ENCODE assay signal across 11 mouse cellular contexts in genomic region chr19:45151361-45152182, GRCm38 (mm10). TPM values are rescaled to one million over a fixed set of nuclear protein-coding genes. Genes with fewer than 3 reads are reported as not detected.
DNase-seq lines count a peak whose midpoint lies in the region; ATAC-seq and TF ChIP-seq lines count a peak whose summit lies in the region.
"Had no signal": no experiment of that assay in that cellular context is flagged by ENCODE, and none has a peak within 500 bp of the region (broad histone marks: within the 10 kb centered on the region; RNA-seq: fewer than 3 reads in every experiment).

No protein-coding gene starts in this region.

- no peak overlapping the region for H3K27ac ChIP-seq in liver, embryonic 11.5 days (ENCODE audit: low read depth, low read length)
- H3K27ac ChIP-seq in liver, postnatal 0 days (ENCODE audit: low read depth) = no peak overlapping the region
- H3K27ac ChIP-seq in embryonic facial prominence, embryonic 11.5 days (replicated peaks; ENCODE audit: low read depth, low read length) = no peak overlapping the region
- no peak overlapping the region for H3K27ac ChIP-seq in hindbrain, embryonic 14.5 days
- no peak overlapping the region for H3K27ac ChIP-seq in neural tube, embryonic 12.5 days

- H3K4me3 ChIP-seq in liver, embryonic 11.5 days (ENCODE audit: low read depth, low read length) = no peak overlapping the region; the same call in 1 of the 2 replicates
- H3K4me3 ChIP-seq in liver, postnatal 0 days (ENCODE audit: low read depth, low read length) = no peak overlapping the region
- peak overlapping the region; percentile 24 for H3K4me3 ChIP-seq in embryonic facial prominence, embryonic 11.5 days (ENCODE audit: low read depth, low read length)
- H3K4me3 ChIP-seq in hindbrain, embryonic 14.5 days (replicated peaks; ENCODE audit: low read length) = peak overlapping the region; percentile 22; the same call in 1 of the 2 replicates
- peak overlapping the region; percentile 27 for H3K4me3 ChIP-seq in neural tube, embryonic 12.5 days

- DNase-seq in liver, embryonic 11.5 days (ENCODE audit: low spot score) = no peak
- DNase-seq in liver, postnatal 0 days = no peak
- DNase-seq in embryonic facial prominence, embryonic 11.5 days (ENCODE audit: low spot score) = no peak
- DNase-seq in hindbrain, embryonic 14.5 days (ENCODE audit: low spot score) = no peak
- DNase-seq in thymus, postnatal 10 days (ENCODE audit: low spot score in 2 of 2) = no peak
- DNase-seq: kidney, adult 8-10 months; lung, postnatal 14 days; thymus, postnatal 25 days had no signal

- no peak overlapping the region for H3K9ac ChIP-seq in liver, embryonic 11.5 days (ENCODE audit: low read depth, low read length)
- no peak overlapping the region for H3K9ac ChIP-seq in liver, postnatal 0 days (replicated peaks)
- H3K9ac ChIP-seq in embryonic facial prominence, embryonic 11.5 days (replicated peaks; ENCODE audit: low read length) = no peak overlapping the region
- H3K9ac ChIP-seq in hindbrain, embryonic 14.5 days = no peak overlapping the region
- H3K9ac ChIP-seq in neural tube, embryonic 12.5 days = no peak overlapping the region

- peaks cover 3% of the 10 kb centered on the region for H3K4me1 ChIP-seq in liver, embryonic 11.5 days (replicated peaks; ENCODE audit: control insufficient read depth, insufficient read depth, low read length)
- H3K4me1 ChIP-seq in liver, postnatal 0 days (ENCODE audit: insufficient read depth) = no peaks in the 10 kb centered on the region
- peaks cover 6% of the 10 kb centered on the region for H3K4me1 ChIP-seq in embryonic facial prominence, embryonic 11.5 days (ENCODE audit: control insufficient read depth, insufficient read depth, low read length)
- peaks cover 4% of the 10 kb centered on the region; the same call in 1 of the 2 replicates for H3K4me1 ChIP-seq in hindbrain, embryonic 14.5 days (replicated peaks; ENCODE audit: control insufficient read depth, insufficient read depth, low read length)
- peaks cover 18% of the 10 kb centered on the region for H3K4me1 ChIP-seq in neural tube, embryonic 12.5 days

- TF ChIP-seq EP300 in liver, postnatal 0 days (IDR thresholded peaks at IDR 0.05; ENCODE audit: low read depth) = no peak

- H3K4me2 ChIP-seq in liver, embryonic 11.5 days = peak overlapping the region; percentile 31; the same call in 1 of the 2 replicates
- no peak overlapping the region for H3K4me2 ChIP-seq in liver, postnatal 0 days (ENCODE audit: low read depth, low read length)
- H3K4me2 ChIP-seq in embryonic facial prominence, embryonic 11.5 days (ENCODE audit: low read depth, low read length) = peak overlapping the region; percentile 41
- H3K4me2 ChIP-seq in hindbrain, embryonic 14.5 days (replicated peaks) = peak overlapping the region; percentile 41
- H3K4me2 ChIP-seq in neural tube, embryonic 12.5 days (replicated peaks) = peak overlapping the region; percentile 54

- H3K36me3 ChIP-seq in liver, embryonic 11.5 days (ENCODE audit: control insufficient read depth, insufficient read depth, low read length) = no peaks in the 10 kb centered on the region
- no peaks in the 10 kb centered on the region for H3K36me3 ChIP-seq in liver, postnatal 0 days (replicated peaks; ENCODE audit: insufficient read depth, low read length)
- H3K36me3 ChIP-seq in embryonic facial prominence, embryonic 11.5 days (replicated peaks; ENCODE audit: control insufficient read depth, insufficient read depth, low read depth, low read length) = no peaks in the 10 kb centered on the region
- H3K36me3 ChIP-seq in hindbrain, embryonic 14.5 days (replicated peaks; ENCODE audit: control insufficient read depth, insufficient read depth) = no peaks in the 10 kb centered on the region
- no peaks in the 10 kb centered on the region for H3K36me3 ChIP-seq in neural tube, embryonic 12.5 days

- WGBS in liver, embryonic 11.5 days = 2% methylated on average over 36 of the region's 36 CpGs
- WGBS in liver, postnatal 0 days (ENCODE audit: insufficient replicate concordance) = 7% methylated on average over 35 of the region's 36 CpGs
- WGBS in embryonic facial prominence, embryonic 11.5 days = under 1% methylated on average over 36 of the region's 36 CpGs
- 3% methylated on average over 36 of the region's 36 CpGs for WGBS in hindbrain, embryonic 14.5 days
- 1% methylated on average over 36 of the region's 36 CpGs for WGBS in neural tube, embryonic 12.5 days

- H3K27me3 ChIP-seq in liver, embryonic 11.5 days (replicated peaks; ENCODE audit: control insufficient read depth, insufficient read depth, low read length) = peaks cover 99% of the 10 kb centered on the region
- peaks cover 94% of the 10 kb centered on the region for H3K27me3 ChIP-seq in liver, postnatal 0 days (ENCODE audit: insufficient read depth, low read length)
- peaks cover 87% of the 10 kb centered on the region for H3K27me3 ChIP-seq in embryonic facial prominence, embryonic 11.5 days (ENCODE audit: control insufficient read depth, insufficient read depth, low read length)
- H3K27me3 ChIP-seq in hindbrain, embryonic 14.5 days (ENCODE audit: control insufficient read depth, insufficient read depth, low read length) = peaks cover 99% of the 10 kb centered on the region
- peaks cover 99% of the 10 kb centered on the region for H3K27me3 ChIP-seq in neural tube, embryonic 12.5 days (replicated peaks)

- no peak for ATAC-seq in liver, embryonic 11.5 days (replicated peaks; ENCODE audit: low FRiP score)
- no peak for ATAC-seq in liver, postnatal 0 days
- ATAC-seq in embryonic facial prominence, embryonic 11.5 days (replicated peaks; ENCODE audit: insufficient number of reproducible peaks, low FRiP score, low TSS enrichment, low read depth) = no peak
- no peak for ATAC-seq in hindbrain, embryonic 14.5 days (ENCODE audit: low FRiP score)
- no peak for ATAC-seq in neural tube, embryonic 12.5 days (ENCODE audit: low FRiP score, low read depth)
- no peak for ATAC-seq in frontal cortex, adult (ENCODE audit: low TSS enrichment)

- TF ChIP-seq CTCF in liver, postnatal 0 days (IDR thresholded peaks at IDR 0.05; ENCODE audit: low read depth) = no peak

- H3K9me3 ChIP-seq in liver, embryonic 11.5 days (ENCODE audit: control insufficient read depth, low read length) = no peaks in the 10 kb centered on the region
- no peaks in the 10 kb centered on the region for H3K9me3 ChIP-seq in liver, postnatal 0 days (ENCODE audit: low read length)
- no peaks in the 10 kb centered on the region for H3K9me3 ChIP-seq in embryonic facial prominence, embryonic 11.5 days (replicated peaks; ENCODE audit: control insufficient read depth, low read length)
- peaks cover 7% of the 10 kb centered on the region for H3K9me3 ChIP-seq in hindbrain, embryonic 14.5 days (ENCODE audit: control insufficient read depth, low read length)
- peaks cover 5% of the 10 kb centered on the region; the same call in 1 of the 2 replicates for H3K9me3 ChIP-seq in neural tube, embryonic 12.5 days

RNA-seq across cellular contexts. Expression of gene Tlx1, which starts 1.1 kb away (rescaled TPM):
- 0.29 and 0.32 TPM in 2 replicates for polyA plus RNA-seq in liver, embryonic 11.5 days (2014; fragmentation: Nextera tagmentation; extraction: Ambion mirVana)
- polyA plus RNA-seq in liver, postnatal 0 days (2015; fragmentation: Nextera tagmentation; extraction: Ambion mirVana) = not detected in 2 replicates
- polyA plus RNA-seq in embryonic facial prominence, embryonic 11.5 days (2014; fragmentation: Nextera tagmentation; extraction: Ambion mirVana) = 1.8 and 2.0 TPM in 2 replicates
- 1.7 and 3.4 TPM in 2 replicates for polyA plus RNA-seq in hindbrain, embryonic 14.5 days (2014; fragmentation: Nextera tagmentation; extraction: Ambion mirVana)
- 2.0 and 2.4 TPM in 2 replicates for polyA plus RNA-seq in neural tube, embryonic 12.5 days (2016; fragmentation: Nextera tagmentation; extraction: Ambion mirVana)
- polyA plus RNA-seq: frontal cortex, adult 2 months had no signal

Comparison
In these comparisons a context has a peak if more than half of its experiments do, and no peak if none do; other contexts are left out.
1. H3K4me3 ChIP-seq: peak in embryonic facial prominence, embryonic 11.5 days (single experiment), hindbrain, embryonic 14.5 days (single experiment) and neural tube, embryonic 12.5 days (single experiment); none in liver, embryonic 11.5 days (single experiment) and liver, postnatal 0 days (single experiment).